ENCODE assay signal across 10 mouse cellular contexts in the genomic region with DNA sequence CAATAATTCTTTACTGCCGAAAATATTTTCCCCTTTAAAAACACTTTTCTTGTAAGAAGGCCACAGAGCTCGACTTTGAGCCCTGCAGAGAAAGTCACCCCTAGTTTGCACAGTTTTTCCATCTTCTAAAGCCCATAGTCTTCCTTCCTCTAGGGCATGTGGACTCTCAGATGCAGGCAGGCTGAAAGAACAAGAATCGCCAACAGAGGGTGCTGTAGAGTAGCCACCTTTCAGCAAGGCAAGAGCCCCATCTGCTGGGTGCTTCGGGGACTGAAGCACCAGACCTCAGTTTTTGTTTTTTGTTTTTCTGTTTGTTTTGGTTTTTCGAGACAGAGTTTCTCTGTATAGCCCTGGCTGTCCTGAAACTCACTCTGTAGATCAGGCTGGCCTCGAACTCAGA. TPM values are rescaled to one million over a fixed set of nuclear protein-coding genes. Genes with fewer than 3 reads are reported as not detected.
A peak's percentile ranks its signal among the peaks of the same experiment; 100 is the strongest.
DNase-seq lines count a peak whose midpoint lies in the region; ATAC-seq and TF ChIP-seq lines count a peak whose summit lies in the region.
"Had no signal": no experiment of that assay in that cellular context is flagged by ENCODE, and none has a peak within 500 bp of the region (broad histone marks: within the 10 kb centered on the region; RNA-seq: fewer than 3 reads in every experiment).

No protein-coding gene starts in this region.

- peaks cover 35% of the 10 kb centered on the region for H3K36me3 ChIP-seq in intestine, embryonic 14.5 days (ENCODE audit: control insufficient read depth, insufficient read depth, low read length)
- no peaks in the 10 kb centered on the region for H3K36me3 ChIP-seq in intestine, embryonic 16.5 days (ENCODE audit: control insufficient read depth, insufficient read depth, low read length)
- H3K36me3 ChIP-seq in splenic B cell, adult 2 months (ENCODE audit: control insufficient read depth, insufficient read depth, low read length, poor library complexity, severe bottlenecking), result no peaks in the 10 kb centered on the region

- no peak overlapping the region for H3K4me3 ChIP-seq in intestine, embryonic 14.5 days (ENCODE audit: low read depth, low read length)
- no peak overlapping the region for H3K4me3 ChIP-seq in intestine, embryonic 16.5 days (ENCODE audit: low read length)
- H3K4me3 ChIP-seq in left cerebral cortex, adult 2 months, result no peak overlapping the region
- H3K4me3 ChIP-seq: embryonic facial prominence, embryonic 15.5 days; neural tube, embryonic 13.5 days had no signal

- peak; percentile 82 for DNase-seq in intestine, embryonic 14.5 days (ENCODE audit: low spot score)
- DNase-seq in adrenal gland, adult 8-10 months, result peak; percentile 60
- peak; percentile 83 for DNase-seq in embryo, embryonic 10.5 days (ENCODE audit: low spot score)
- peak; percentile 51 for DNase-seq in heart, postnatal 25 days (ENCODE audit: low spot score)
- DNase-seq in left cerebral cortex, adult 2 months (ENCODE audit: extremely low spot score in 1 of 2, low spot score in 2 of 2), result peak; percentile 60 to 69
- DNase-seq in splenic B cell, adult 2 months (ENCODE audit: low read depth, low spot score), result peak; percentile 87

- peak; percentile 92 for TF ChIP-seq CTCF in left cerebral cortex, adult 2 months (IDR thresholded peaks at IDR 0.05)

- no peaks in the 10 kb centered on the region for H3K27me3 ChIP-seq in intestine, embryonic 14.5 days (replicated peaks; ENCODE audit: control insufficient read depth, insufficient read depth, low read length)
- no peaks in the 10 kb centered on the region for H3K27me3 ChIP-seq in intestine, embryonic 16.5 days (replicated peaks; ENCODE audit: control insufficient read depth, insufficient read depth, low read length)
- H3K27me3 ChIP-seq in splenic B cell, adult 2 months (ENCODE audit: control insufficient read depth, insufficient read depth, low read length, poor library complexity, severe bottlenecking), result no peaks in the 10 kb centered on the region
- H3K27me3 ChIP-seq: embryonic facial prominence, embryonic 15.5 days; neural tube, embryonic 13.5 days had no signal

- no peak overlapping the region for H3K4me2 ChIP-seq in intestine, embryonic 14.5 days (ENCODE audit: low read length)
- H3K4me2 ChIP-seq in intestine, embryonic 16.5 days (ENCODE audit: low read depth, low read length), result no peak overlapping the region
- H3K4me2 ChIP-seq: embryonic facial prominence, embryonic 15.5 days; neural tube, embryonic 13.5 days had no signal

- 62% methylated on average over 6 of the region's 6 CpGs for WGBS in intestine, embryonic 14.5 days
- 55% methylated on average over 6 of the region's 6 CpGs for WGBS in intestine, embryonic 16.5 days

- H3K9ac ChIP-seq in intestine, embryonic 14.5 days (ENCODE audit: low read length), result no peak overlapping the region
- H3K9ac ChIP-seq in intestine, embryonic 16.5 days (ENCODE audit: low read depth, low read length), result no peak overlapping the region
- H3K9ac ChIP-seq: embryonic facial prominence, embryonic 15.5 days; neural tube, embryonic 13.5 days had no signal

- intact Hi-C loops in heart, postnatal 25 days (cut with DNase I), result loop anchor here (1.0 to 5.0 kb wide), 2 partner anchors 29 to 129 kb away; no protein-coding TSS in a partner anchor
- intact Hi-C loops in left cerebral cortex, adult 2 months (cut with DNase I), result loop anchor here (1.0 to 2.0 kb wide), 2 partner anchors 29 to 320 kb away; no protein-coding TSS in a partner anchor

- no peak for ATAC-seq in intestine, embryonic 14.5 days (replicated peaks; ENCODE audit: low FRiP score, low TSS enrichment, low read depth)
- no peak for ATAC-seq in intestine, embryonic 16.5 days
- peak; percentile 87 for ATAC-seq in monocyte, adult 5-6 weeks (replicated peaks; ENCODE audit: insufficient number of reproducible peaks, low FRiP score, low TSS enrichment, poor library complexity, severe bottlenecking)

- no peaks in the 10 kb centered on the region for H3K4me1 ChIP-seq in intestine, embryonic 14.5 days (replicated peaks; ENCODE audit: control insufficient read depth, insufficient read depth, low read length)
- no peaks in the 10 kb centered on the region for H3K4me1 ChIP-seq in intestine, embryonic 16.5 days (ENCODE audit: control insufficient read depth, insufficient read depth, low read length)
- H3K4me1 ChIP-seq: embryonic facial prominence, embryonic 15.5 days; neural tube, embryonic 13.5 days had no signal

- H3K27ac ChIP-seq in intestine, embryonic 14.5 days (ENCODE audit: low read depth), result no peak overlapping the region
- H3K27ac ChIP-seq in intestine, embryonic 16.5 days (ENCODE audit: low read length), result no peak overlapping the region
- no peak overlapping the region for H3K27ac ChIP-seq in left cerebral cortex, adult 2 months
- H3K27ac ChIP-seq: embryonic facial prominence, embryonic 15.5 days; neural tube, embryonic 13.5 days had no signal

- H3K9me3 ChIP-seq in intestine, embryonic 14.5 days (ENCODE audit: control insufficient read depth, low read length), result no peaks in the 10 kb centered on the region
- H3K9me3 ChIP-seq in intestine, embryonic 16.5 days (ENCODE audit: control insufficient read depth, low read length), result no peaks in the 10 kb centered on the region
- H3K9me3 ChIP-seq: embryonic facial prominence, embryonic 15.5 days; neural tube, embryonic 13.5 days had no signal

RNA-seq across cellular contexts. Expression of gene Mmrn2, which starts 25.9 kb away (rescaled TPM):
- 8.1 and 8.2 TPM in 2 replicates for polyA plus RNA-seq in intestine, embryonic 14.5 days (2014; fragmentation: Nextera tagmentation; extraction: Ambion mirVana)
- polyA plus RNA-seq in intestine, embryonic 16.5 days (2015; fragmentation: Nextera tagmentation; extraction: Ambion mirVana), result 7.1 and 7.2 TPM in 2 replicates
- 10 to 100 TPM; 27.7 to 45.8 (median 39.9) TPM for total RNA-seq in adrenal gland, adult 8-10 months (2022)
- 10 to 100 TPM; 38.6 to 43.2 TPM for total RNA-seq in heart, postnatal 25 days (2021)
- total RNA-seq in left cerebral cortex, adult 2 months (2021), result 1 to 10 TPM; 4.4 to 5.8 TPM
- total RNA-seq in monocyte, adult 5-6 weeks (2017), result not detected in 3 replicates

RNA-seq across cellular contexts. Expression of gene Sncg, which starts 26.5 kb away (rescaled TPM):
- 45.5 and 49.5 TPM in 2 replicates for polyA plus RNA-seq in intestine, embryonic 14.5 days (2014; fragmentation: Nextera tagmentation; extraction: Ambion mirVana)
- 35.5 and 37.9 TPM in 2 replicates for polyA plus RNA-seq in intestine, embryonic 16.5 days (2015; fragmentation: Nextera tagmentation; extraction: Ambion mirVana)
- 100 to 1,000 TPM in 1 of 4 experiments, 10 to 100 TPM in 3; 19.1 to 206 (median 82.2) TPM for total RNA-seq in adrenal gland, adult 8-10 months (2022)
- 1 to 10 TPM; 5.9 to 6.5 TPM for total RNA-seq in heart, postnatal 25 days (2021)
- 1 to 10 TPM; 3.0 to 3.9 TPM for total RNA-seq in left cerebral cortex, adult 2 months (2021)
- not detected in 3 replicates for total RNA-seq in monocyte, adult 5-6 weeks (2017)

RNA-seq across cellular contexts. Expression of gene Fam25c, which starts 45.9 kb away (rescaled TPM):
- polyA plus RNA-seq in intestine, embryonic 14.5 days (2014; fragmentation: Nextera tagmentation; extraction: Ambion mirVana), result not detected in 2 replicates
- polyA plus RNA-seq in intestine, embryonic 16.5 days (2015; fragmentation: Nextera tagmentation; extraction: Ambion mirVana), result not detected in 2 replicates
- not detected for total RNA-seq in adrenal gland, adult 8-10 months (2022)
- total RNA-seq in heart, postnatal 25 days (2021), result not detected
- total RNA-seq in left cerebral cortex, adult 2 months (2021), result not detected
- not detected in 3 replicates for total RNA-seq in monocyte, adult 5-6 weeks (2017)
- polyA plus RNA-seq: neural tube, embryonic 13.5 days had no signal

Comparison
In these comparisons a context has a peak if more than half of its experiments do, and no peak if none do; other contexts are left out.
1. RNA of gene Mmrn2, which starts 25.9 kb away (total RNA-seq): 38.6 to 43.2 TPM in heart, postnatal 25 days and 27.7 to 45.8 TPM in adrenal gland, adult 8-10 months; 4.4 to 5.8 TPM in left cerebral cortex, adult 2 months and not detected in monocyte, adult 5-6 weeks; every median in the first group is over 4 times any median in the second.
2. Peak in every context shown above with its lines, with median percentiles within 50 percentile points of each other: DNase-seq.